Mouse (Mus musculus) cerebellum, postnatal 25 days (tissue): ENCODE data around the gene Bmp15.

ENCODE experiments used
- DNase-seq, 2 experiments: peaks; one replicate each; pipeline ENCODE4 v3.0.0; 2021; ENCODE audit warnings: mixed read lengths in 2 of 2

Bmp15 gene

GRCm38 (mm10) chrX:6320621-6321020 is at the start of gene Bmp15:
Bmp15 (minus strand) TSS chrX:6320721.
- DNase-seq, result no peak

- DNase-seq, result no peak
Measured at GRCm38 (mm10) chrX:6368822-6369221, 48.3 kb upstream of the Bmp15 start.

GRCm38 (mm10) chrX:6357503-6358114 is 37.1 kb upstream of the Bmp15 start:
- no peak for DNase-seq

GRCm38 (mm10) chrX:6356876-6357275 is 36.4 kb upstream of the Bmp15 start:
- DNase-seq, result no peak

GRCm38 (mm10) chrX:6345273-6345959 is 24.9 kb upstream of the Bmp15 start:
- DNase-seq, result no peak

- DNase-seq, result no peak
Measured at GRCm38 (mm10) chrX:6324056-6324455, 3.5 kb upstream of the Bmp15 start.

- DNase-seq, result no peak
Measured at GRCm38 (mm10) chrX:6317747-6318146, 2.8 kb downstream of the Bmp15 start.
